Mouse (Mus musculus): ENCODE measurements around the gene Sec63. TPM values are rescaled to one million over a fixed set of nuclear protein-coding genes. Genes with fewer than 3 reads are reported as not detected.

The Sec63 gene
- polyA plus RNA-seq, 1 experiment from 2014 or later: 32.5 TPM

- no peak overlapping the region for H3K4me3 ChIP-seq (ENCODE audit: low read depth, low read length)
- WGBS: 70% methylated on average over 7 of the region's 7 CpGs
- H3K27me3 ChIP-seq (ENCODE audit: control insufficient read depth, insufficient read depth, low read length): no peaks in the 10 kb centered on the region
- no peak overlapping the region for H3K4me2 ChIP-seq (ENCODE audit: low read depth, low read length, severe bottlenecking)
- H3K9ac ChIP-seq (ENCODE audit: low read length): no peak overlapping the region
- DNase-seq (ENCODE audit: low spot score): no peak
- H3K9me3 ChIP-seq (ENCODE audit: control insufficient read depth, low read length): no peaks in the 10 kb centered on the region
- ATAC-seq (replicated peaks; ENCODE audit: low FRiP score): no peak
- 0 out of 2 replicates have a peak, but pooled peaks cover 2% of the 10 kb centered on the region for H3K4me1 ChIP-seq (replicated peaks; ENCODE audit: control insufficient read depth, insufficient read depth, low read length)
- no peaks in the 10 kb centered on the region for H3K36me3 ChIP-seq (ENCODE audit: control insufficient read depth, insufficient read depth, low read length)
- no peak overlapping the region for H3K27ac ChIP-seq (ENCODE audit: low read depth, low read length)
Measured at GRCm38 (mm10) chr10:42873077-42873595, 111.8 kb downstream of the Sec63 start.

- no peak overlapping the region for H3K4me3 ChIP-seq (ENCODE audit: low read depth, low read length)
- H3K27me3 ChIP-seq (ENCODE audit: control insufficient read depth, insufficient read depth, low read length): no peaks in the 10 kb centered on the region
- H3K9ac ChIP-seq (ENCODE audit: low read length): no peak overlapping the region
- H3K27ac ChIP-seq (ENCODE audit: low read depth, low read length): no peak overlapping the region
- WGBS: 81% methylated on average over 5 of the region's 5 CpGs
- no peak overlapping the region for H3K4me2 ChIP-seq (ENCODE audit: low read depth, low read length, severe bottlenecking)
- H3K36me3 ChIP-seq (ENCODE audit: control insufficient read depth, insufficient read depth, low read length): no peaks in the 10 kb centered on the region
- ATAC-seq (replicated peaks; ENCODE audit: low FRiP score) (no peak), DNase-seq (ENCODE audit: low spot score) (no peak)
- 0 out of 2 replicates have a peak, but pooled peaks cover 2% of the 10 kb centered on the region for H3K4me1 ChIP-seq (replicated peaks; ENCODE audit: control insufficient read depth, insufficient read depth, low read length)
- no peaks in the 10 kb centered on the region for H3K9me3 ChIP-seq (ENCODE audit: control insufficient read depth, low read length)
Measured at GRCm38 (mm10) chr10:42876172-42876571, 114.9 kb downstream of the Sec63 start.

- no peak overlapping the region for H3K4me2 ChIP-seq (ENCODE audit: low read depth, low read length, severe bottlenecking)
- DNase-seq (ENCODE audit: low spot score): no peak
- no peak for ATAC-seq (replicated peaks; ENCODE audit: low FRiP score)
- WGBS: 89% methylated on average over 5 of the region's 5 CpGs
- H3K9me3 ChIP-seq (ENCODE audit: control insufficient read depth, low read length): no peaks in the 10 kb centered on the region
- H3K27ac ChIP-seq (ENCODE audit: low read depth, low read length): no peak overlapping the region
- no peak overlapping the region for H3K9ac ChIP-seq (ENCODE audit: low read length)
- no peaks in the 10 kb centered on the region for H3K4me1 ChIP-seq (replicated peaks; ENCODE audit: control insufficient read depth, insufficient read depth, low read length)
- no peaks in the 10 kb centered on the region for H3K27me3 ChIP-seq (ENCODE audit: control insufficient read depth, insufficient read depth, low read length)
- H3K36me3 ChIP-seq (ENCODE audit: control insufficient read depth, insufficient read depth, low read length): no peaks in the 10 kb centered on the region
- H3K4me3 ChIP-seq (ENCODE audit: low read depth, low read length): no peak overlapping the region
Measured at GRCm38 (mm10) chr10:42879269-42879681, 118.0 kb downstream of the Sec63 start.

- H3K27ac ChIP-seq (ENCODE audit: low read depth, low read length): no peak overlapping the region
Measured at GRCm38 (mm10) chr10:42879682-42880081, 118.4 kb downstream of the Sec63 start.

More at GRCm38 (mm10) chr10:42879682-42880081, 118.4 kb downstream of the Sec63 start:
- Histone ChIP-seq H3K27me3 (ENCODE audit: control insufficient read depth, insufficient read depth, low read length) (no peaks in the 10 kb centered on the region), H3K9ac (ENCODE audit: low read length) (no peak overlapping the region), H3K4me3 (ENCODE audit: low read depth, low read length) (no peak overlapping the region), H3K4me2 (ENCODE audit: low read depth, low read length, severe bottlenecking) (no peak overlapping the region), H3K36me3 (ENCODE audit: control insufficient read depth, insufficient read depth, low read length) (no peaks in the 10 kb centered on the region), H3K4me1 (replicated peaks; ENCODE audit: control insufficient read depth, insufficient read depth, low read length) (no peaks in the 10 kb centered on the region), H3K9me3 (ENCODE audit: control insufficient read depth, low read length) (no peaks in the 10 kb centered on the region)
- ATAC-seq (replicated peaks; ENCODE audit: low FRiP score): no peak
- DNase-seq (ENCODE audit: low spot score): no peak
- 88% methylated on average over 5 of the region's 5 CpGs for WGBS

Other genes starting within 250 kb of the Sec63 start
- 117 and 119 TPM in 2 replicates for gene Nr2e1, start 177.9 kb upstream of the Sec63 start, polyA plus RNA-seq (2014; fragmentation: Nextera tagmentation; extraction: Ambion mirVana)
- 54.6 and 59.0 TPM in 2 replicates for gene Ostm1, start 177.7 kb upstream of the Sec63 start, polyA plus RNA-seq (2014; fragmentation: Nextera tagmentation; extraction: Ambion mirVana)
- gene Scml4, start 98.9 kb downstream of the Sec63 start, polyA plus RNA-seq (2014; fragmentation: Nextera tagmentation; extraction: Ambion mirVana): 0.83 and 1.4 TPM in 2 replicates

Data from forebrain, embryonic 11.5 days (tissue).